Mouse (Mus musculus): Measurements from ENCODE around the gene Mknk2. TPM values are rescaled to one million over a fixed set of nuclear protein-coding genes. Genes with fewer than 3 reads are reported as not detected.

Gene Mknk2
- 100 to 1,000 TPM; 170 to 176 TPM for total RNA-seq (2021)
- long read RNA-seq, experiment 1, transcript Mknk2-205 (14 exons, 3,439 nt) = major isoform, 90 of 458 reads
- long read RNA-seq, experiment 1, partial matches to known transcripts = 53 of 458 reads
- long read RNA-seq, experiment 1, other reads (novel, unspliced or antisense) = 311 of 458 reads
- long read RNA-seq, experiment 2, transcript Mknk2-205 (14 exons, 3,439 nt) = major isoform, 103 of 689 reads
- long read RNA-seq, experiment 2, partial matches to known transcripts = 126 of 689 reads
- long read RNA-seq, experiment 2, other reads (novel, unspliced or antisense) = 457 of 689 reads

GRCm38 (mm10) chr10:80677942-80678436 lies at the start of gene Mknk2:
Gene Mknk2 (minus strand): TSS chr10:80678112.
- DNase-seq (ENCODE audit: low spot score in 2 of 2) = peak; percentile 72 to 90

- DNase-seq (ENCODE audit: low spot score in 2 of 2) = no peak
Measured at GRCm38 (mm10) chr10:80717281-80717680, 39.4 kb upstream of the Mknk2 start.

- DNase-seq (ENCODE audit: low spot score in 2 of 2) = no peak
Measured at GRCm38 (mm10) chr10:80710834-80711233, 32.9 kb upstream of the Mknk2 start.

GRCm38 (mm10) chr10:80705479-80705878 lies 27.6 kb upstream of the Mknk2 start:
- no peak for DNase-seq (ENCODE audit: low spot score in 2 of 2)

- no peak for DNase-seq (ENCODE audit: low spot score in 2 of 2)
Measured at GRCm38 (mm10) chr10:80705033-80705432, 27.1 kb upstream of the Mknk2 start.

GRCm38 (mm10) chr10:80704418-80704817 lies 26.5 kb upstream of the Mknk2 start:
- no peak for DNase-seq (ENCODE audit: low spot score in 2 of 2)

GRCm38 (mm10) chr10:80703643-80704042 lies 25.7 kb upstream of the Mknk2 start:
- no peak for DNase-seq (ENCODE audit: low spot score in 2 of 2)

GRCm38 (mm10) chr10:80702536-80703390 lies 24.9 kb upstream of the Mknk2 start:
- peak; percentile 89 to 96 for DNase-seq (ENCODE audit: low spot score in 2 of 2)

GRCm38 (mm10) chr10:80701721-80702535 lies 24.0 kb upstream of the Mknk2 start, which contains the start of the genes Mob3a and Izumo4:
Gene Mob3a (minus strand): TSS chr10:80701977.
Gene Izumo4 (plus strand): TSS chr10:80702184.
- peak; percentile 98 for DNase-seq (ENCODE audit: low spot score in 2 of 2)

- no peak for DNase-seq (ENCODE audit: low spot score in 2 of 2)
Measured at GRCm38 (mm10) chr10:80700732-80701131, 22.8 kb upstream of the Mknk2 start.

- DNase-seq (ENCODE audit: low spot score in 2 of 2) = no peak
Measured at GRCm38 (mm10) chr10:80700038-80700504, 22.2 kb upstream of the Mknk2 start.

- DNase-seq (ENCODE audit: low spot score in 2 of 2) = no peak
Measured at GRCm38 (mm10) chr10:80698605-80699004, 20.7 kb upstream of the Mknk2 start.

GRCm38 (mm10) chr10:80697812-80698211 lies 19.9 kb upstream of the Mknk2 start:
- DNase-seq (ENCODE audit: low spot score in 2 of 2) = no peak

- no peak for DNase-seq (ENCODE audit: low spot score in 2 of 2)
Measured at GRCm38 (mm10) chr10:80697393-80697787, 19.5 kb upstream of the Mknk2 start.

- no peak for DNase-seq (ENCODE audit: low spot score in 2 of 2)
Measured at GRCm38 (mm10) chr10:80696502-80697392, 18.8 kb upstream of the Mknk2 start.

- DNase-seq (ENCODE audit: low spot score in 2 of 2) = no peak
Measured at GRCm38 (mm10) chr10:80695801-80696501, 18.0 kb upstream of the Mknk2 start.

GRCm38 (mm10) chr10:80695186-80695585 lies 17.3 kb upstream of the Mknk2 start:
- DNase-seq (ENCODE audit: low spot score in 2 of 2) = no peak

GRCm38 (mm10) chr10:80694159-80694938 lies 16.4 kb upstream of the Mknk2 start:
- no peak for DNase-seq (ENCODE audit: low spot score in 2 of 2)

Data from gastrocnemius, postnatal 4 days (tissue).